Comparison of ENCODE assay signal across 11 mouse cellular contexts in the genomic region with DNA sequence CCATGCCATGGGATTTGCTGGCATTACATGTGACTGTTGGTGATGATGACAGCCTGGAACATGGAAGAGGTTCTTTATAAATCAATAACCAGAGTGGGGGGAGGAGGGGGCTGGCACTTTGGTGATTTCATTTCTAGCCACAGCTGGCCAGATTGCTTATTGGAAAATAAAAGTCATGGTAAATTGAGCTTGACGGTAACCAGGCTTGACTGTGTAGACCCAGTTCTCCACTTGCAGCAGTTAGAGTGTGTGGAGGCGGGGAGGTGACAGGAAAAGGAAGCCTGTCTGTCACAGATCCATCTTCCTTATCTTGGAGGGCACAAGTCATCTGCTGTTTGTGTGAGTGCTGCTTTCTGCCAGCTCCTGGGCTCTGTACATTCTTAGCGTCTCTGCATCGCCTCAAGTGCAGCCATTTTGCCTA.
A peak's percentile ranks its signal among the peaks of the same experiment; 100 is the strongest.
DNase-seq lines count a peak whose midpoint lies in the region; ATAC-seq and TF ChIP-seq lines count a peak whose summit lies in the region.
"Had no signal": no experiment of that assay in that cellular context is flagged by ENCODE, and none has a peak within 500 bp of the region (broad histone marks: within the 10 kb centered on the region; RNA-seq: fewer than 3 reads in every experiment).

No protein-coding gene starts in this region.

- ATAC-seq in kidney, postnatal 0 days (replicated peaks; ENCODE audit: low FRiP score, low read depth) = no peak; the same call in 1 of the 2 replicates
- ATAC-seq in monocyte, adult 5-6 weeks (replicated peaks; ENCODE audit: insufficient number of reproducible peaks, low FRiP score, low TSS enrichment, poor library complexity, severe bottlenecking) = no peak

- no peaks in the 10 kb centered on the region for H3K27me3 ChIP-seq in kidney, postnatal 0 days (ENCODE audit: insufficient read depth, low read length)
- no peaks in the 10 kb centered on the region for H3K27me3 ChIP-seq in liver, adult 2 months (ENCODE audit: control insufficient read depth, insufficient read depth, low read length)
- no peaks in the 10 kb centered on the region for H3K27me3 ChIP-seq in splenic B cell, adult 2 months (ENCODE audit: control insufficient read depth, insufficient read depth, low read length, poor library complexity, severe bottlenecking)
- H3K27me3 ChIP-seq: embryonic facial prominence, embryonic 13.5 days; limb, embryonic 15.5 days had no signal

- H3K36me3 ChIP-seq in kidney, postnatal 0 days (ENCODE audit: insufficient read depth, low read length) = no peaks in the 10 kb centered on the region
- H3K36me3 ChIP-seq in liver, adult 2 months (ENCODE audit: control insufficient read depth, insufficient read depth, low read length) = no peaks in the 10 kb centered on the region
- no peaks in the 10 kb centered on the region for H3K36me3 ChIP-seq in splenic B cell, adult 2 months (ENCODE audit: control insufficient read depth, insufficient read depth, low read length, poor library complexity, severe bottlenecking)
- H3K36me3 ChIP-seq: embryonic facial prominence, embryonic 13.5 days; hindbrain, embryonic 10.5 days; limb, embryonic 15.5 days had no signal

- no peaks in the 10 kb centered on the region for H3K79me2 ChIP-seq in liver, adult 2 months (ENCODE audit: control insufficient read depth, insufficient read depth, low read length)

- WGBS in kidney, postnatal 0 days = 34% methylated on average over 4 of the region's 4 CpGs
- 21% methylated on average over 4 of the region's 4 CpGs for WGBS in liver, adult 2 months

- H3K9ac ChIP-seq in kidney, postnatal 0 days (ENCODE audit: low read depth, low read length) = no peak overlapping the region
- H3K9ac ChIP-seq in liver, adult 2 months (ENCODE audit: low read depth, low read length) = peak overlapping the region; percentile 1; the same call in 1 of the 2 replicates
- H3K9ac ChIP-seq: embryonic facial prominence, embryonic 13.5 days; limb, embryonic 15.5 days had no signal

- TF ChIP-seq CTCF in kidney, postnatal 0 days (IDR thresholded peaks at IDR 0.05; ENCODE audit: low read depth) = no peak
- TF ChIP-seq CTCF in liver, adult 2 months (IDR thresholded peaks at IDR 0.05; ENCODE audit: low read depth, low read length) = no peak

- H3K4me2 ChIP-seq in kidney, postnatal 0 days (ENCODE audit: low read length) = peak overlapping the region; percentile 3; the same call in 1 of the 2 replicates
- H3K4me2 ChIP-seq: embryonic facial prominence, embryonic 13.5 days; limb, embryonic 15.5 days had no signal

- no peaks in the 10 kb centered on the region for H3K9me3 ChIP-seq in kidney, postnatal 0 days (replicated peaks; ENCODE audit: low read length)
- H3K9me3 ChIP-seq: embryonic facial prominence, embryonic 13.5 days; hindbrain, embryonic 10.5 days; limb, embryonic 15.5 days had no signal

- peaks cover 22% of the 10 kb centered on the region for H3K4me1 ChIP-seq in kidney, postnatal 0 days (replicated peaks; ENCODE audit: insufficient read depth, low read length)
- peaks cover 9% of the 10 kb centered on the region for H3K4me1 ChIP-seq in liver, adult 2 months (ENCODE audit: control insufficient read depth, insufficient read depth, low read length)

- TF ChIP-seq POLR2A in liver, adult 2 months (IDR thresholded peaks at IDR 0.05; ENCODE audit: extremely low read depth, insufficient read depth, low read length) = no peak

- no peak for DNase-seq in kidney, postnatal 0 days (ENCODE audit: low spot score)
- DNase-seq in kidney, postnatal 25 days = no peak
- peak; percentile 5 for DNase-seq in T-cell, adult 2 months (ENCODE audit: low spot score)
- peak; percentile 86 for DNase-seq in liver, adult 2 months (ENCODE audit: extremely low read depth, low read depth, low spot score)
- DNase-seq in splenic B cell, adult 2 months (ENCODE audit: low read depth, low spot score) = peak; percentile 26
- no peak for DNase-seq in left cerebral cortex, adult 8-10 months (ENCODE audit: low spot score in 2 of 2)
- no peak for DNase-seq in urinary bladder, postnatal 25 days (ENCODE audit: low spot score)

- no peak overlapping the region for H3K4me3 ChIP-seq in kidney, postnatal 0 days (replicated peaks; ENCODE audit: low read depth, low read length)
- H3K4me3 ChIP-seq in liver, adult 2 months (ENCODE audit: insufficient read depth, low read depth, low read length) = no peak overlapping the region
- H3K4me3 ChIP-seq: embryonic facial prominence, embryonic 13.5 days; hindbrain, embryonic 10.5 days; limb, embryonic 15.5 days had no signal

- peak overlapping the region; percentile 47; the same call in 1 of the 2 replicates for H3K27ac ChIP-seq in kidney, postnatal 0 days
- H3K27ac ChIP-seq in liver, adult 2 months (replicated peaks; ENCODE audit: insufficient read depth, low read depth, low read length) = peak overlapping the region; percentile 49
- H3K27ac ChIP-seq: embryonic facial prominence, embryonic 13.5 days; limb, embryonic 15.5 days had no signal

Comparison
In these comparisons a context has a peak if more than half of its experiments do, and no peak if none do; other contexts are left out.
1. DNase-seq: peak in T-cell, adult 2 months (single experiment), liver, adult 2 months (single experiment) and splenic B cell, adult 2 months (single experiment); none in kidney, postnatal 0 days (single experiment), kidney, postnatal 25 days (0 of 2), left cerebral cortex, adult 8-10 months (0 of 2) and urinary bladder, postnatal 25 days (single experiment).